Mouse (Mus musculus) heart, adult 8-10 months (tissue): ENCODE results near the gene Ppm1h. TPM values are rescaled to one million over a fixed set of nuclear protein-coding genes. Genes with fewer than 3 reads are reported as not detected.

Experiments
- DNase-seq: peaks from one replicate; pipeline ENCODE4 v3.0.0; 2022; ENCODE audit warnings: low spot score
- total RNA-seq, 4 experiments: library from RNA; stranded (reverse); gene quantifications; 2 replicates each; pipeline ENCODE4 v1.2.4; 2022

Ppm1h gene
- total RNA-seq, 4 experiments from 2014 or later = 6.8 to 9.4 (median 7.2) TPM

DNA sequence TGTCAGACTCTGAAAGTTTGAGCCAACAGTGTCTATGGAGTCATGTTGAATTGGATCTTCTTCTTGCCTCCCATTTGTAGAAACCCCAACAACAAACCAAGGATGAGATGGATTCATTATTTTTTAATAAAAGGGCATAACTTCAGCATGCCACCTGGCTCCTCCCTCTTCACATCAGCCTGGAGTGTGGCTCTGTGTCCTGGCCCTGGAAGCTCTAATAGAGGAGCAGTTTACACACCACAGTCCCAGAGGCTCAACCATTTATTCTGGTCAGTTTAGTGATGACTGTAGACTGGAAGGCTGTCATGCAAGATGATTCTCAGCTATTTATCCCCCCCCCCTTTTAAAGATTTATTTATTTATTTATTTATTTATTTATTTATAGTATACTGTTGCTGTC is 294.7 kb downstream of the Ppm1h start:
- no peak for DNase-seq

DNA sequence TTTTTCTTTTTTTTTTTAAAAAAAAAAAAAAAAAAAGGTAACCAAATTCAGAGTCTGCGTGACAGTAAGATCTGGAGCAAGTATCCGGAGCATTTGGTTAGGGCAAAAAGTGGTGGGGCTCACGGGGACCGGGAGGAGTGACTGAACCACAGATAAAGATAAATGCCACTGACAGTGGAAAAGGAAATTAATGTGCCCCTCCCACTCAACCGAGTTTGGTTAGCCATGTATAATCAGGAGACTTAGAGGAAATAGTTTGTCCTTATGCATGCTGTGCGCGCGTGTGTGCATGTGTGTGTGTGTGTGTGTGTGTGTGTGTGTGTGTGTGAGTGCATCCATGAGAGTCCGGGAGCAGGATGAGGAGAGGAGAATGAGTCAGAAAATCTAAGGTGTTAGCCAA is 297.5 kb downstream of the Ppm1h start:
- no peak for DNase-seq

DNA sequence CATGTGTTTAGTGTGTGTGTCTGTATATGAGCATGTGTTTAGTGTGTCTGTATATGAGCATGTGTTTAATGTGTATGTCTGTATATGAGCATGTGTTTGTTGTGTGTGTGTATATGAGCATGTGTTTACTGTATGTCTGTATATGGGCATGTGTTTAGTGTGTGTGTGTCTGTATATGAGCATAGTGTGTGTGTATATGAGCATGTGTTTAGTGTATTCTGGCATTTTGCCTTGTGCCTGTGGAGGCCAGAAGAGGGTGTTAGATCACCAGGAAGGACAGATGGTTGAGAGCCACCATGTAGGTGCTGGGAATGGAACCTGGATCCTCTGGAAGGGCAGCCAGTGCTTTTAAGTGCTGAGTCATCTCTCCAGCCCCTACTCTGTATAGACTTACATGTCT is 300.8 kb downstream of the Ppm1h start:
- DNase-seq = no peak

DNA sequence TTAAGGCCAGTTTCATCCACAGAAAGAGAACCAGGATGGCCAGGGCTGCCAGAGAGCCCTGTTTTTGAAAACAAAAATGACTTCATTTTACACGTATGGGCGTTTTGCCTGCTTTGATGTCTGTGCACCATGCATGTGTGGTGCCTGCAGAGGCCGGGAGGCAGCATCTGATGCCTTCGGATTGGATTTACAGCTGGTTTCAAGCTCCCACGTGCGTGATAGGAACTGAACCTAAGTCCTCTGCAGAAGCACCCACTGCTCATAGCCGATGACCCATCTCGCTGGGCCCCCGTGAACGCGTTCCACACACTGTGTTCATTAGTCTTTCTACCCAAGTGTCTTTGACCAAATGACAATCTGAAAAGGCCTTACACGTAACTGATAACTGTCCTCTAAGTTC is 301.6 kb downstream of the Ppm1h start:
- DNase-seq = no peak

- no peak for DNase-seq
Observed at GRCm38 (mm10) chr10:122982909-122983578, 304.5 kb downstream of the Ppm1h start.

- DNase-seq = no peak
Observed at GRCm38 (mm10) chr10:122983579-122984530, 305.3 kb downstream of the Ppm1h start.

- DNase-seq = no peak
Observed at GRCm38 (mm10) chr10:122984531-122985251, 306.1 kb downstream of the Ppm1h start.

DNA sequence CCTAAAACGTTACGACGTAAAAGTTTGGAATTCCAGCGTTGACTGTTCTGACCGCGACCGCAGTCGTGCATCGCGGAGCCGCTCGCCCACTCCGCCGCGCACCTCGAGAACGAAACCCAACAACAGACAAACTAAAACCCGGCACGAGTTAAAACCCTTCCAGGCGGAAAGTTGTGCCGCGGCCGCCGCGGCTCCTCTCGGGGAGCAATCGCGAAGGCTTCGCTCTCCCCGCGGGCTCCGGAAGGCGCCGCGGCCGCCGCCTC is 306.6 kb downstream of the Ppm1h start:
- DNase-seq = no peak

DNA sequence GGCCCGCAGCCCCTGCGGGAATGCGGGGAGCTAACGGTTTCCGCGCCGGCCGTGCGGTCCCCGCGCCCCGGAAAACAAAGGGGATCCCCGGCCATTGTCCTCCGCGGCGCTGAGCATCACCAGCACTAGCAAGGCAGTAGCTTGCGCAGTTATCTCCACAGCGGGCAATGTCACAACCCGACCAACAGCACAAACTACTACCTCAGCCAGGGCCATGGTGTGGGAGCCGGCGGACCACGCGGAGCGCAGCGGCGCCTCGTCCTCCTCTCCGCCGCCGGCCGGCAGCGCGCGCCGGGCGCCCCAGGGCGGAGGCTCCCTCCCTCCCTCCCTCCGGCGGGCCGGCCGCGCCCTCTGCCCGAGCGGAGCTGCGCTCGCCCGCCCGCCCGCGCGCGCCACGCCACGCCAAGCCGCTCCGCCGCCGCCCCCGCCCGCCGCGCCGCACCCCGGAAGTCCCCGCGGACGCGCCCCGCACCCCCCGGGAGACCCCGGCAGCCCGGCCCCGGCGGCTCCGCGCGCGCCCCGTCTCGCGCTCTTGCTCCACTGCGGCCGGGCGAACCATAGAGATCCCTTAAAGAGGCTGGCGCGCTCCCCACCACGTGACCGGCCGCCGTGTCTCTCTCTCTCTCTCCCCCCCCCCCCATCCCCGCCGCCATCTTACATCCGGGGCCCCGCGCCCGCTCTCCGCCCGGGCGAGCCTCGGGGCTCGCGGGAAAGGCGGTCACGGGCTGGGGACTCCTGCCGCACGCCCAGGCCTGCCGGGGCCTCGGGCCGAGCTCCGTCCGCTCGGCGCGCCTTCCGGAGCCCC is 307.2 kb downstream of the Ppm1h start:
- DNase-seq = peak; percentile 73

DNA sequence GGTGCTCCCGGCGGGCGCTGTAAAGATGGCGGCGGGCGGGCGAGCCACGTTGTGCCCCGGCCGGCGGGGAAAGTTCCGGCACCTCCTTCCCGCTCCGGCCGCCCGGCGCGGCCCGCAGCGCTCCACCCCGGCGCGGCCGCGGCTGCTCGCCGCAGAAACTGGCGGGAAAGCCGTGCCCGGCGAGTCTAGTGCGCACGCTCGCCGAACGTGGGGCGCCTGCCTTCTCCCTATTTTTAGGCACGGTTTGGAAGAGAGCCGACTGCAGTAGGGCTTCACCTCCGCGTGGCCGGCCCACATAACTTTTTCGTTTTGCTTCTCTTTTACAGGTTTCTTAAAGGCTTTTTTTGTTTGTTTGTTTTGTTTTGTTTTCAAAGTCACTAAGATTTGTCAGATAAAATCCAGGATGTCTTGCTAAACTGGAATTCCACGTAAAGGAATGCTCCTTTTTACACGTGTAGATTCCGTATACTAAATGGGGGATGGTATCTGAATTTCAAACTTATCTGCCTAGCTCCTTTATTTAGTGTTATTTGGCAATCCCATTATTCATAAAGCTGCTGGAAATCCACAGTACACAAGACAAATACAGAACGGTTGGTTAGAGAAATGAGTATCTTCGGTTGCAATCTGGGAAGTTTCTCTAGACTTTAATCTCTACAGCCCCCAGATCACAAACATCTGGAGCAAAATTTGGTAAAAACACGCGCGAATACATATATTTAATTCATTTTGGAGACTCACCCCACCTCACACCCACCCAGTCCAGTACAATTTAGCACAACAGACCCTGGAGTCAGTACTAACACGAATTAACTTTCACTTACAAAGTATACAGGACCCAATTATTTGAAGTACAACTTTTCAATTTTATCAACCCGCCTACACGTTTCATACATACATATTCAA is 308.0 kb downstream of the Ppm1h start:
- peak; percentile 82 for DNase-seq

DNA sequence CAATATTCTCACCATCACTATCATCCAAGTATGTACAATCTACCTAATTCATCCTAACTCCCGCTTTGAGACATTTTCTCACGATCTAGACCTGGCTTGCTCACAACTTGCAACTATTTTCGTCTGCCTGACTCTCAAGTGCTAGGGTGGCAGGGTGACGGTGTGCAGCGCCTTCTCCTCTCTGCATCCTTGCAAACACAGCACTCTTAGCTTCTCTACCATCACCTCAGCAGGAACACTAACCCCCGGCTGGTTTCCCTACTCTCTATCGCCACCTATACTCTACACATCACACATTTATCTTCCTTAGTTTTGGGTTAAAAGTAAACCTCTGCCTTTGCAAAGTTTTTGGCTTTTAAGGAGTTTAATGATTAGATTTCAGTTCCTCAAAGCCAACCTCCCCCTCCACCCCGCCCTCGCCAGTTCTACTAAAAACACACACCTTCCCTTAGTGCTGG is 309.1 kb downstream of the Ppm1h start:
- peak; percentile 63 for DNase-seq

- DNase-seq = no peak
Observed at GRCm38 (mm10) chr10:122988372-122988771, 309.8 kb downstream of the Ppm1h start.

GRCm38 (mm10) chr10:122989916-122990315 is 311.4 kb downstream of the Ppm1h start:
- DNase-seq = no peak

GRCm38 (mm10) chr10:122990606-122991005 is 312.0 kb downstream of the Ppm1h start:
- no peak for DNase-seq

GRCm38 (mm10) chr10:122991053-122991452 is 312.5 kb downstream of the Ppm1h start:
- DNase-seq = peak; percentile 58

- DNase-seq = no peak
Observed at GRCm38 (mm10) chr10:122991648-122992047, 313.1 kb downstream of the Ppm1h start.

- no peak for DNase-seq
Observed at GRCm38 (mm10) chr10:122994402-122995107, 316.0 kb downstream of the Ppm1h start.
